Mouse (Mus musculus): ENCODE results near the gene 4921536K21Rik. TPM values are rescaled to one million over a fixed set of nuclear protein-coding genes. Genes with fewer than 3 reads are reported as not detected.

The 4921536K21Rik gene
- total RNA-seq, 1 experiment from 2014 or later, result 0.47 TPM

- ATAC-seq (ENCODE audit: extremely low read depth, insufficient number of reproducible peaks, low FRiP score, poor library complexity, severe bottlenecking), result no peak
Observed at GRCm38 (mm10) chr11:3862661-3863453, 32.0 kb downstream of the 4921536K21Rik start.

GRCm38 (mm10) chr11:3860361-3860760 is 34.5 kb downstream of the 4921536K21Rik start:
- no peak for ATAC-seq (ENCODE audit: extremely low read depth, insufficient number of reproducible peaks, low FRiP score, poor library complexity, severe bottlenecking)

GRCm38 (mm10) chr11:3859778-3860177 is 35.1 kb downstream of the 4921536K21Rik start:
- no peak for ATAC-seq (ENCODE audit: extremely low read depth, insufficient number of reproducible peaks, low FRiP score, poor library complexity, severe bottlenecking)

GRCm38 (mm10) chr11:3857902-3858301 is 37.0 kb downstream of the 4921536K21Rik start:
- ATAC-seq (ENCODE audit: extremely low read depth, insufficient number of reproducible peaks, low FRiP score, poor library complexity, severe bottlenecking), result no peak

- no peak for ATAC-seq (ENCODE audit: extremely low read depth, insufficient number of reproducible peaks, low FRiP score, poor library complexity, severe bottlenecking)
Observed at GRCm38 (mm10) chr11:3855846-3856245, 39.1 kb downstream of the 4921536K21Rik start.

- no peak for ATAC-seq (ENCODE audit: extremely low read depth, insufficient number of reproducible peaks, low FRiP score, poor library complexity, severe bottlenecking)
Observed at GRCm38 (mm10) chr11:3854156-3854555, 40.7 kb downstream of the 4921536K21Rik start.

GRCm38 (mm10) chr11:3853481-3854034 is 41.3 kb downstream of the 4921536K21Rik start:
- no peak for ATAC-seq (ENCODE audit: extremely low read depth, insufficient number of reproducible peaks, low FRiP score, poor library complexity, severe bottlenecking)

- no peak for ATAC-seq (ENCODE audit: extremely low read depth, insufficient number of reproducible peaks, low FRiP score, poor library complexity, severe bottlenecking)
Observed at GRCm38 (mm10) chr11:3853031-3853430, 41.9 kb downstream of the 4921536K21Rik start.

GRCm38 (mm10) chr11:3851872-3852271 is 43.0 kb downstream of the 4921536K21Rik start:
- ATAC-seq (ENCODE audit: extremely low read depth, insufficient number of reproducible peaks, low FRiP score, poor library complexity, severe bottlenecking), result no peak

GRCm38 (mm10) chr11:3850746-3851277 is 44.1 kb downstream of the 4921536K21Rik start:
- no peak for ATAC-seq (ENCODE audit: extremely low read depth, insufficient number of reproducible peaks, low FRiP score, poor library complexity, severe bottlenecking)

GRCm38 (mm10) chr11:3850315-3850614 is 44.6 kb downstream of the 4921536K21Rik start:
- ATAC-seq (ENCODE audit: extremely low read depth, insufficient number of reproducible peaks, low FRiP score, poor library complexity, severe bottlenecking), result no peak

GRCm38 (mm10) chr11:3849469-3850314 is 45.2 kb downstream of the 4921536K21Rik start:
- ATAC-seq (ENCODE audit: extremely low read depth, insufficient number of reproducible peaks, low FRiP score, poor library complexity, severe bottlenecking), result no peak

- ATAC-seq (ENCODE audit: extremely low read depth, insufficient number of reproducible peaks, low FRiP score, poor library complexity, severe bottlenecking), result no peak
Observed at GRCm38 (mm10) chr11:3846351-3846750, 48.5 kb downstream of the 4921536K21Rik start.

GRCm38 (mm10) chr11:3843943-3844734 is 50.8 kb downstream of the 4921536K21Rik start:
- no peak for ATAC-seq (ENCODE audit: extremely low read depth, insufficient number of reproducible peaks, low FRiP score, poor library complexity, severe bottlenecking)

Other genes with a start within 250 kb of the 4921536K21Rik start
- gene Morc2a, start 245.9 kb downstream of the 4921536K21Rik start, total RNA-seq (2017), result 29.5 and 30.0 TPM in 2 replicates
- not detected in 2 replicates for gene Osbp2, start 31.2 kb downstream of the 4921536K21Rik start, total RNA-seq (2017)
- gene Dusp18, start 142 bp upstream of the 4921536K21Rik start, total RNA-seq (2017), result 0.81 and 1.5 TPM in 2 replicates
- 2.9 and 3.6 TPM in 2 replicates for gene Slc35e4, start 19.6 kb upstream of the 4921536K21Rik start, total RNA-seq (2017)
- 80.5 and 82.4 TPM in 2 replicates for gene Tcn2, start 37.1 kb upstream of the 4921536K21Rik start, total RNA-seq (2017)
- gene Pes1, start 68.9 kb upstream of the 4921536K21Rik start, total RNA-seq (2017), result 42.6 and 51.2 TPM in 2 replicates
- not detected in 2 replicates for gene 4930556J24Rik, start 81.7 kb upstream of the 4921536K21Rik start, total RNA-seq (2017)
- gene Gal3st1, start 88.5 kb upstream of the 4921536K21Rik start, total RNA-seq (2017), result not detected in 2 replicates
- gene Sec14l4, start 136.4 kb upstream of the 4921536K21Rik start, total RNA-seq (2017), result not detected in 2 replicates
- gene Sec14l3, start 169.7 kb upstream of the 4921536K21Rik start, total RNA-seq (2017), result not detected in 2 replicates
- 1.8 TPM in 1 of 2 replicates, not detected in the other for gene Mtfp1, start 200.3 kb upstream of the 4921536K21Rik start, total RNA-seq (2017)
- 0.47 TPM in 1 of 2 replicates, not detected in the other for gene Sec14l2, start 228.3 kb upstream of the 4921536K21Rik start, total RNA-seq (2017)
- gene Rnf215, start 240.1 kb upstream of the 4921536K21Rik start, total RNA-seq (2017), result 32.2 and 39.6 TPM in 2 replicates